Mouse (Mus musculus): ENCODE measurements around the gene 6030408B16Rik.

The 6030408B16Rik gene

GRCm38 (mm10) chr15:101341797-101342515 lies 48.9 kb downstream of the 6030408B16Rik start:
- in situ Hi-C loops (cut with MboI, MseI) = loop anchor here in 1 of 2 experiments (5.0 to 25.0 kb wide), 3 partner anchors 195 to 640 kb away; partner anchors contain the start of gene Krt84
